Mouse (Mus musculus) stomach, postnatal 0 days (tissue): ENCODE data around the gene Hoxc5.

ENCODE experiments used
- CTCF ChIP-seq: IDR thresholded peaks from 2 replicates; pipeline ENCODE4 v1.5.1; 2016; ENCODE audit warnings: antibody characterized with exemption, low read depth, mild to moderate bottlenecking, moderate library complexity
- EP300 ChIP-seq: optimal IDR thresholded peaks from 2 replicates; pipeline ENCODE3; 2016; ENCODE audit warnings: antibody characterized with exemption

GRCm38 (mm10) chr15:103013238-103013984 lies 46.2 kb downstream of the Hoxc5 start:
- TF ChIP-seq CTCF (peak; percentile 85), EP300 (no peak)
